Mouse (Mus musculus) Muller cell, postnatal 12 days (primary cell): ENCODE data around the gene Camsap2.

Source experiments
- DNase-seq: peaks from one replicate; pipeline ENCODE4 v3.0.0-alpha.2; 2015; ENCODE audit errors: inconsistent ontology term

The Camsap2 gene

GRCm38 (mm10) chr1:136223758-136224342, 122.1 kb downstream of the Camsap2 start:
- DNase-seq = no peak

GRCm38 (mm10) chr1:136222386-136222785, 123.5 kb downstream of the Camsap2 start:
- no peak for DNase-seq

GRCm38 (mm10) chr1:136220037-136220871, 125.7 kb downstream of the Camsap2 start:
- DNase-seq = no peak
